Mouse (Mus musculus): ENCODE data around the gene Slco2a1. TPM values are rescaled to one million over a fixed set of nuclear protein-coding genes. Genes with fewer than 3 reads are reported as not detected.

Gene Slco2a1
- total RNA-seq, 4 experiments from 2014 or later, result 3.4 to 5.0 (median 3.9) TPM

DNA sequence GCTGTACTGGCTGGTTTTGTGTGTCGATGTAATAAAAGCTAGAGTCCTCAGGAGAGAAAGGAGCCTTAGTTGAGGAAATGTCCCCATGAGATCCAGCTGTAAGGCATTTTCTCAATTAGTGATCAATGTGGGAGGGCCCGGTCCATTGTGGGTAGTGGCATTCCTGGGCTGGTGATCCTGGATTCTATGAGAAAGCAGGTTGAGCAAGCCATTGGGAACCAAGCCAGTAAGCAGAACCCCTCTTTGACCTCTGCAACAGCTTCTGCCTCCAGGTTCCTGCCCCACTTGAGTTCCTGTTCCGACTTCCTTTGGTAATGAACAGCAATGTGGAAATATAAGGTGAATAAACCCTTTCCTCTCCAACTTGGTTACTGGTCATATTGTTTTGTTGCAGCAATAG is 6.1 kb upstream of the Slco2a1 start:
- DNase-seq (ENCODE audit: low spot score), result no peak

DNA sequence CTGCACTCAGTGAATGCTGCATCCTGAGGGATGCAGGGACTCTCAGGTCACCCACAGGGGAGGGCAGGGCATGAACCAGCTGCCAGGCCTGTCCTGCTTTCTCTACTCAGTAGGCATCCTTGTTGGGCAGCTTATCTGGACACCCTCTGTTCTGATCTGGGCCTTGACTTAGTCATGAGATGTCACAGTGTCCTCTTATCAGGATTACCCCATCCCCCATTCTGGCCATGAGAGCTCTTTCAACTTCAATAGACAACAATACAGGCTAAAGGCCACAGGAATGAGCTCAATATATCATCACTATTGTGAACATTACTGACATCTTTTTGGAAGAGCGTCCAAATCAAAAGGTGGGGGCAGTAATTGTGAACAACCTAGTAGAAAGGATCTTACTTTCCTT is 3.4 kb upstream of the Slco2a1 start:
- DNase-seq (ENCODE audit: low spot score), result no peak

DNA sequence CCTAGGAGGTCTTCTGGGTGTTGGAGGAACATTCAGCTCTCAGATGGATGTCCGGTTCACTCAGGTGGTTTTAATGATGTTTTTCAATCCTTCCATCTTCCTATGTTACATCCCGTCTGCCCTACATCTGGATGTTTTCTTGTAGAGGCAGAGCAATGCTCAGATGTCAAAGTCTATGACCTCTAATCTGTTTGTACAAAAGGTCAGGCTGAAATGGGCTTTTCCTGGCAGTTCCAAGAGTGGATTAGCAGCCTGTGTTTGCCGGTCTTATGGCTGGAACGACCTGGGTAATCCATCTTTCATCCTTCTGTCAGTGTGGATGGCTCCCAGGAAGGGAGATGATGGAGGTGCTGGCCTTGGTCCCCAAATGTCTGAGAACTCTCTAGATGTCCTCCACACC is 2.6 kb upstream of the Slco2a1 start:
- DNase-seq (ENCODE audit: low spot score), result no peak

DNA sequence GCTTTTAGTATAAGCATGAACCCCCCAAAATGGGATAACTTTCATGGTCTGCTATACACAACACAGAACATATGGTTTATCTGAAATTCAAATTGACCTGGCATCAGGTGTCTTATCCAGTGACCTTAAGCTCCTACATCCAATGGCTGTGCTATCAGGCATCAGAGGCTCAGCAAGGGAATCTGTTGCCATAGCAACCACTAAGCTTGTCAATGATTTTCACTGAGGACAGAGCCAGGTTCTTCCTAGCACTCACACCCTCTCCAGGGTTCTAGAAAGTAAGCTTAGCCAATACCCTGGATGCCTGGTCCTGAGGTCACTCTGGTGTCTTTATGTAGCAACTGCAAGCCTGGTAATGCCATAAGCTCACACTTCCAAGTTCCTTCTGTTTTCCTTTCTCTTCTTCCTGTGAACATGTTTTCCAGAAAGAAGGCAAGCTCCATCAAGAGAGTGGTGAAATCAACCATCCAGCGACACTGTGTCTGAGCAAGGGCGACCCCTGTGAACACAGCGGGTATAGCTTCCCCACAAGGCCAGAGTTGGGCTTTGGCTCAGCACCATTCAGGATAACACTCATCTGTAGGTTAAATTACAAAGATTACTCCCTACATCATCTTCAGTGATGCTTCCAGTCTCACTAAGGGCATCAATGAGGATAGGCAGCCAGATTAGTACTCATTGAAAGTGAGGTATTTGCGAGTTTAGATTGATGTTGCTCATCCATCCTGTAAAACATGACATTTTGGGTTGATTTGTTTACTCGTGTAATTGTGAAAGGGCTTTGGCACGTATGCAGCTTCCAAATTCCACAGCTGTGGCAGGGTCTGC is 2.0 kb downstream of the Slco2a1 start:
- no peak for DNase-seq (ENCODE audit: low spot score)

DNA sequence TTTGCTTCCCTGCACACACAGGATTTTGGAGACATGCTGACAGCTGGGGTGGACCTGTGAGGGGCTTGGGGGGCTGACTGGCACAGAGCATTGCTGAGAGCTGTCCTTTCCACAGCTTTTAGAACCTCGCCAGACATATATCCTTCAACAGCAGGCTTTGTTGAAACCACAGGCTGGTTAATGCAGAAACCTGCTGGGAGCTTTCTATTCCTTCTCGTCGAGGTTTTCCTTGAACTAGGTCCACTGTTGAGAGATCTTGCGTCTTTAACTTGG is 2.6 kb downstream of the Slco2a1 start:
- no peak for DNase-seq (ENCODE audit: low spot score)

DNA sequence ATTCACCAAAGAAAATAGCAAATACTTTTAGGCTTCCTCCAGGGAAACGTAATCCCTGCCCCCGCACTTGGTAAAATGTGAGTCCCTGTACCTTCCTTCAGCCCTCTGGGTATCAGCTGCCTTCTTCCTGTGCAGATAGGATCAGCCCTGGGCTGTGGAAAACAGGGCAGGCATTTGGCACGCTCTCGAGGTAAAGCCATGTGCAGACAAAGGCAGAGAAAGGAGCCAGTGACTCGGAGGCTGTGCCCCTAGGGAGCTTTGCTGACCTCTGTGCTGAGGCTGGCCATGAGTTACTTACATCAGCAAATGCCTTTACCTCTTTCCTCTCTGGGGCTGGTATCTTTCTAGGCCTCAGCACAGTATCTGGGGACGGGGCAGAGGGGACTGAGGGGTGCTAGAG is 4.4 kb downstream of the Slco2a1 start:
- no peak for DNase-seq (ENCODE audit: low spot score)

DNA sequence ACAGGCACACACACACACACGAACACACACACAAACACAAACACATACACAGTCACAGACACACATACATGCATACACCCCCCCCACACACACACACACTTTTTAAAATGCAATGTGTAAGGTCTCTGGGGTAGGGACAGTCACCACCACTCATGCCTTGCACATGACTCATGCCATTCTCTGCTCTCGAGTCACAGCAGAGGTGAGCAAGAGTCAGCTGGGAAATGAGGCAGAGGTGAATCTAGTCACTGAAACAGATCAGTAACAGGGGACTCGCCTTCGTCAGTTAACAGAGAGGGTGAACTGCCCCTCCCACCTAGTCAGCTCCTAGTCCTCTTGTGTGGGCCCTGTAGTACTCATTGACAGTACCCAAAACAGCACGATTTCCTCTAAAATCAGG is 5.3 kb downstream of the Slco2a1 start:
- DNase-seq (ENCODE audit: low spot score), result no peak

DNA sequence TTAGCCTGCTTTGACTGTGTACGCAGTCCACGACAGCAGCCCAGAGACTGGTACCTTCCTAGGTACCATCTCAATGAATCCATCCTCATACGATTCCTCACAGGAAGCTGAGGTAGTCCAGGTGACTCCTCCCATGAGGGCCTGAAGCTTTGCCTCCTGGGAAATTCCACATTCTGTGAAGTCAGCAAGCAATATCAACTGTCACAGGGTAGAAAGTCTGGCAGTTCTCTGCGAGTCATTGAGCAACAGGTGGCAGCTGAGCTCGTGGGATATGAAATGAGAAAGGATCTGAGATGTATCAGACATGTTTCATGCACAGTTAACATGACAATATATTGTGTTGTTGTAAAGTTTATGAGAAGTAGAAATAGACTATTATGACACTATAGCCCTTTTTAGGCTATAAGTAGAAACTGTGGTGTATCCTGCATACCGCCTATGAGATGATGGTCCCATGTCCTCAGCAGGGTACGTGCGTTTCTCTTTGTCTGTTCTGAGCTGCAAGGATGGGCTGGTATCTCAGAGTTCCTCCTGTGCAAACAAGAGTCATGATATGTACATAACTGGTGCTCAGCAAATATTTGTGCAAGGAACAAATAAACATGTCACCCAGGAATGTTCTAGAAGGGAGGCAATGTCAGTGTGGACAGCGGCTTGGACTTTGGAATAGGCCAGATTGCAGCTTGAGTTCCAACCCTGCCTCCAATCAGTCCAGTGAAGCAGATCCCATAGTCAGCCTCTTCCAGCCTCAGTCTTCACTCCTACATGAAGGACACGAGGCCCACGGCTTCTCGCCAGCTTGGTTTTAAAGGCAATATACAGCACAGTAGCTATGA is 7.5 kb downstream of the Slco2a1 start:
- no peak for DNase-seq (ENCODE audit: low spot score)

DNA sequence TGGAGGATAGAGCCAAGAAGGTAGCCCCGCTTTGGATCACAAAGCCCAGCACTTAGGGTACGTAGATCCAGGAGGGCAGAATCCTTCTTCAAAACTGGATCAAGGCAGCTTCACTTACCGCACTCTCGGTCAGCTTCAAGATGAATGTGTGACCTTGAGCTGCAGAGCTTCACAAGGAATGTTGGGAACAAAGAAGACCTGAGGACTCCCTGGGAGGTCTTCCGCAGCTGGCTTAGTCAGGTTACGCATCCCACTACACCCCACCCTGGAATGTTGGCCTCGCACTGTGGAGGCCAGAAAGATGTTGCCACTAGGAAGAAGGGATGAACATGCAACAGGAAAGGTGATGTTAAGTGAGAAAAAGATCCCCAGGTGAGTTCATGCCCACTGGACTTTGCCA is 11.9 kb downstream of the Slco2a1 start:
- no peak for DNase-seq (ENCODE audit: low spot score)

DNA sequence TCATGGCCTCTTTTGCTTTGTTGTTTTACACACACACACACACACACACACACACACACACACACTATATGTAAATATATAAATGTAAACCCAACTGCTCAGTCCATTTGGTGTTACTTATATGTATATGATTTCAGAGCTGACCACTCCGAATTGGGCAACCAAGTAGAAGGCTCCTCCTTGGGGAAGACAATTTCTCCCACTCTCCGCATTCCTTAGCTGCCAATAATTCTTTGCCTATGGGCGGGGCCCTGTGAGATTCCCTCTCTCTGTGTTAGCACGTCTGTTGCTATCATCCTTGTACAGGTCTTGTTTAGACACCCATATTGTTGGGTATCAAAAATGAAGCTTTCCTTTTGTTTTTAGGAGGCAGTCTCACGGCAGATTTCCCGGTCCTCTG is 15.8 kb downstream of the Slco2a1 start:
- no peak for DNase-seq (ENCODE audit: low spot score)

DNA sequence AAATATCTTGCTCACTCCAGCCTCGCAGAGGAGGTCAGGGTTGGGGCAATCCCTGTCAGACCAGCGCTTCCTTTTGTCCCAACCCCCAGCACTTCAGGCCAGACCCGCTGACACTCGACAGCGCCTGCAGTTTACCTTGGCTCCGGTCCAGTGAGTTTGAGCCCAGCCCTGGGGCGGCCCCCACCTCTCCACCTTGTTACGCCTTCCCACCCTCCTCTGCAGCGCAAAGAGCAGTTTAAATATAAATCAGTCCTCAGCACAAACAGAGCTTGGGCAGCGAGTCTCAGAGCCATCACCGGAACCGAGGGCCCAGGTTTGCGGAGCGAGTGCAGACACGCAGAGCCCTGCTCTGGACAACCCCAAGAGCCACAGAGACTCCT is 19.2 kb downstream of the Slco2a1 start:
- peak; percentile 50 for DNase-seq (ENCODE audit: low spot score)

DNA sequence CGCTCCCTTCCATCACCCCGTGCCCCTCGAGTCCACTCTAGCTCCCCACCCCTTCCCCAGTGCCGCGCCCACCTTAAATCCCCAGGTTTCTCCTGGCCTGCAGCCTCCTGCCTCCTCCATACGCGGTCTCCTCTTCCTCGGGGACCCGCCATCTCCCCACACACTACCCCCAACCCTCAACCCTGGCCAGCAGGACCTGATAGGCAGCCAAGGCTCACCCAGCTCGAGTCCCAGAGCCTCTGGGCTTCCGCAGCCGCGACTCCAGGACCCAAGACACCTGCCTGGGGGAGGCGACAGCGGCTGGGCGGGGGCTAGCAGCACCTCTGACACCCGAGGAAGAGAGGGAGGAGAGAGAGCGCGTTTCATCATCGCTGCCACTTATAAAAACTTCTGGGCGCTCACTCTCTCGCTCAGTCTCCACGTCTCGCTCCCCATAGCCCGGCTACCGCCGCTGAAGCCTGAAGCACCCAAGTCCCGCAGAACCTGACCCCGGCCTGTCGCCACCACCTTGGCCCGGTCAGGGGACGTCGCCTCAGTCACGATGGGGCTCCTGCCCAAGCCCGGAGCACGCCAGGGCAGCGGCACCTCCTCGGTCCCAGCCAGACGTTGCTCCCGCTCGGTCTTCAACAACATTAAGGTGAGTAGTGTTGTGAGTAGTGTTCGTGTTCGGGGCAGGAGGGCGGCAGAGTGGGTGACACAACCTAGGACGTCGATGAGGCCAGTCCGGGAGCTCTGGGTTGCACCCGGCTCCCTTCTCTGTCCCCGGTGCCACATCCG is 19.8 kb downstream of the Slco2a1 start:
- DNase-seq (ENCODE audit: low spot score), result no peak

DNA sequence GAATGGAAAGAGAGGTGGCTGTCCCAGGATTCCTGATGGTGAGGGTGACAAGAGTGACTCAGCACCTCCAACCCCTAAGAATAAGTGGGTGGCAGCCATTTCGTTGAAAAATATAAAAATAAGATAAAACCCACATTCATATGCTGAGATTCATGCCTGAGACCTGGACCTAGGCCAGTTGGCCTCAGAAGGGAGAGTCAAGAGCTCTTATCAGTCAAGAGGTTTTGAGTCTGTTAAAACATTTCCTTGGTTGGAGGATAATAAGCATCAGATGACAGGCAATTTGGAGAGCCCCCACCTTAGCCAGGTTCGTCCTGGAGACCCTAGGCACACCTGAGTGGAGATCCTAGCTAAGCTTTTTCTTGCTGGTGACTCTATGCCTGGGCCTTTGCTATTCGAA is 21.6 kb downstream of the Slco2a1 start:
- DNase-seq (ENCODE audit: low spot score), result no peak

DNA sequence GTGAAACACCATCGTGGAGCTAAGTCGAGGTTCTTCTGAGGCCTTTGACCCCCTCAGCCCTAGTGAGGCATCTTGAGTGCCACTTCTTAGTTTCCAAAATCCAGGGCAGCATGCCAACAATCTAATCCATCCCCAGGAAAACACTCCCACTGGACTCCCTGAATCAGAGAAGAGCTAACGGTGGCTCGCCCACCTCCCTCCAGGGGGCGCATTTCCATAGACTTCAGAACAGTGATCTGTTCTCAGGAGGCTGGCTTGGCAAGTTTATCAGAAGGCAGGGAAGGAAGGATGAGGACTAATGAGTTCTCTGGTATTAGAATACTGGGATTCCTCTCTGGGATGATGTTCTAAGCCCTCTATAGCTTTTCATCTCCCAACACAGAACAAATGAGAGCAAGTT is 24.9 kb downstream of the Slco2a1 start:
- no peak for DNase-seq (ENCODE audit: low spot score)

DNA sequence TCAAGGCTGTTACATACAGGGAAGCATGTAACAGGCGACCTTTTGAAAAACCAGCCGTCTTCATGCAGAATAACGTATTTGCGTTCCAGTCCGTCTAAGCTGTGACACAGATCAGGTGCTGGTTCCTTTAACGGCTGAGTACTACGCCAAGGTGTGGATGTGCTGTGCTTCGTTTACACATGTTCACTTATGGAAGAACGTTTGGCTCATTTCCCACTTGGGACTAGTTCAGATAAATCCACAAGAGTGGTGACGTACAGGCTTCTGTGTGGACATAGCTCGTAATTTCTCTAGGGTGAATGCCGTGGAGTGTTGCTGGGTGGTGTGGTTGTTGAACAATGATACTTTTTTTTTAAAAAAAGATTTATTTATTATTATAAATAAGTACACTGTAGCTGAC is 26.2 kb downstream of the Slco2a1 start:
- DNase-seq (ENCODE audit: low spot score), result no peak

DNA sequence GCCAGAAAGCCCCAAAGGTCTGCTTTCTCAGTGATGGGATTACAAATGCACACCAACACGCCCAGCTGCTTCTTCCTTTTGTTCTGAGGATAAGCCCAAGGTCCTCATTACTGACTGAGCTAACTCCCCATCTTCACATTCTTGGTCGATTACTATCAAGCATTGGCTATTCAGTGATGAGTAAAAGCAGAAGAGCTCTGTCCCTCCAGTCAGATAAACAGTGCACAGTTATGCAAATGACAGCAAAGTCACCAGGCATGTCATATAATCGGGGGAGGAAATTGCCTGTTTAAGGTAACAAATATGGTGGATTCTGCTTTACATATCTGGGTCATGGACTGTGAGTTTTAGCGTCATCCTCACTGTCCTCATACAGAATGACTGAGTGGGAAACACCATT is 35.6 kb downstream of the Slco2a1 start:
- no peak for DNase-seq (ENCODE audit: low spot score)

DNA sequence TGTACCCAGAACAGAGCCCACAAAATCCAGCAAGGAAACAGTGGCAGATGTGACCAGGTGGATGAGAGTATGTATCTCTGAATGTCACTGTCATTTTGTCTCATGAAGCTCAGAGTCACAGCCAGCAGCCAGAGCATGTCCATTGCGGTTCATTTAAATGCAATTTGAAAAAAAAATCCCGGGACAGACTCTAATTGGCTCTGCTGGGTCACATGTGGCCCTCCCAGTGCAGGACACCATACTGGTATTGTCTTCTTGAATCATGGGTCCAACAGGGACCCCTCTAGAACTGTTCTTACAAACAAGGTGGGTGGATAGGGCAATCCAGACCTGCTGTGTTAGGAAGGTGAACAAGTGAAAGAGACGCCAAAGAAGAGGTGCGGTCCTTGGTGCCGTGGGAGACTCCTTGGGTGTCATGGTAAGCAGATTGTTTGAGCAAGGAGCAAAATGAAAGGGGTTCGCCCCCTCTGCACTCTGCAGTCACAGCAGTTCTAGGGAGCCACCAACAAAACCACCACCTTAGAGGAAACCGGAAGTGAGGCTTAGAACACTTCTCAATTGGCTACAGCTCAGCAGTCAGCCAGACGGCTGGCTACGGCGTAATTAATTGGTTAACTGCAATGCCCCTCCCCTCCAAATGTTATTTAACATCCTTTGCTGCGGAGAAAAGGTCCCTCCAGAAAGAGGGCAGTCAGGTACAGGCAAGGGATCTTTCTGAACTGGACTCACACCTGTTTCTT is 38.8 kb downstream of the Slco2a1 start:
- DNase-seq (ENCODE audit: low spot score), result no peak

DNA sequence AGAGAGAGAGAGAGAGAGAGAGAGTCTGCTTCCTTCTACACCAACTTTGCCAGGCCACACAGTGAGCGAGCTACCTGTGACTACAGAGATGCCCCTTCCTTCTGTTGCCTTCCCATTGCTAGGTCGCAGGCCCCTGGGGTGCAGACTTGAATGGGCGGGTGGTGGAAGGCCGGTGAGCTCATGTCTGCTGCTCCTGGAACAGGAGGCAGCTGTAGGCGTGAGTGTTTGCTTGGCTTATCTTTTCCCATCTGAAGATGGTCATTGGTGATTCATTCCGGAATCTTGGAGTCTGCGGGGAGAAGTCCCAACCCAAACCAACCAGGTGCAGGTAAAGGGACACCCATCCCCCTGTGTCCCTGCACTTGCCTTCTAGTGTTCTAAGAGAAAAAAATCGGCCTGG is 40.5 kb downstream of the Slco2a1 start:
- no peak for DNase-seq (ENCODE audit: low spot score)

DNA sequence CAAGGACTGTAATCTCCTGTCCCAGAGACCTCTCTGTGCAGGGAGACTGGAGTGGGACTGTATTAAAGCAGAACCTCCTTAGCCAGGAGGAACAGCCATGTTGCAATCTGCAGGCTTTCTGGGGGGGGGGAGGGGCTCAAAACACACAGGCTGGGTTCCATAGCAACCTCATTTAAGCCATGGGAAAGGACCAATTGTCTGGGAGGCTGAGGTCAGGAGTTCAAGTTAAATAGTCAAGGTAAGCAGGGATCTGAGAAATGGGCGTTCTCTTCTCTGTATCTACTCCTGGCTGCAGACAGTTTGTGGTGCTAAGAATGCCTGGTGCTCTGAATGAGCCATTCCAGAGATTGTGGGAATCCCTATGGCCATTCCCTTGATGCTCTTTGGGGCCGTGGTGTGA is 41.5 kb downstream of the Slco2a1 start:
- DNase-seq (ENCODE audit: low spot score), result no peak

DNA sequence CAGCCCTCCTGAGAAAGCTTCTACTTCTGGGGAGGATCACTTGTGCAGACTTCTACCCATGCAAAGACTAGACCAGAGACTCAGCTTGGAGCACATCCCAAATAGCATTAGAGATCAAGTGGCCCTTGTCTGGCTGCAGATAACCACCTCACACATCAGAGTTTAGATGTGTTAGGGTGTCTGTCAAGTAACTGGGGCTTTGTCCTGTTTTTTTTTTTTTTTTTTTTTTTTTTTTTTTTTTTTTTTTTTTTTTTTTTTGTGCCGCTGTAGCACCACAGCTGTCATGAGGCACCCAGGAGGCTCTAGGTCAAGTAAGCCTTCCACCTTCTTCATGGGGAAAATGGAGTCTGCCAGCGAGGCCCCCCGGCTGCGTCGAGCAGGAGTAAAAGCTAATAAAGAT is 42.7 kb downstream of the Slco2a1 start:
- DNase-seq (ENCODE audit: low spot score), result no peak

DNA sequence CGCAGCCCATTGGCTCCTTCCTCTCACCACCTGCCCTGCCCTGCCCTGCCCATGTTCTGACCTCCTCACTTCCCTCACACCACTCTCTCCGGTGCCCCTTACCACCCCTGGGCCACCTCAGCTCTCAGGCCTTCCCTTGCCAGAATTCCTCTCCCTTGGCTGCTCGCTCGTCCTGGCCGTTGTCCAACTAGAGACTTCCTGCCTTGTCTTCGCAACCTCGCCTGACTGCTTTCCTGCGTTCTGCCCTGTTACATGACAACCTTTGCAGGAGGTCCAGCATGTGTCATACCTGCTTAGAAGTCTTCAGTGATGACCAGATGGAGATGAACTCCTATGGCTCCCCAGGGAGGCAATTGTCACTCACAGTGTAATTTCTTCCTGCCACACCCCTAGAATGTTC is 43.7 kb downstream of the Slco2a1 start:
- peak; percentile 30 for DNase-seq (ENCODE audit: low spot score)

DNA sequence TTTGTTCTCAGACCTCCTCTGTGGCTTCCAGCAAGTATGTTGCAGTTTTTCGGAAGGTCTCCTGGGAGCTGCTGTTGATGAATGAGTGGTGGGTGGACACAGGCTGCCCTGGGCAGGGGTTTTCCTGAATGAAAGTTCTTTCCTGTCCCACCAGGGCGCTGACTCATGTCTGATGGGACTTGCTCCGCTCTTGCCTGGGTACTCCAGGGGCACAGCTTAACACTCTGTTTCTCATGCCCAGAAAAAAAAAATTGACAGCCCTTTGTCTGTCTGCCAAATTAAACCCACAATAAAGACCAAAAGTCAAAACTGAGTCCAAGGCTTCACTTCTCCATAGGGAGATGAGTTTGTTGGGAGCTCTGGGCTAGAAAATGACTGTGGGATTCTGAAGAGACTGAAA is 44.9 kb downstream of the Slco2a1 start:
- DNase-seq (ENCODE audit: low spot score), result no peak

Data from heart, adult 8-10 months (tissue).